Mouse (Mus musculus) forebrain, embryonic 12.5 days (tissue): ENCODE data around the gene Ifrd2. TPM values are rescaled to one million over a fixed set of nuclear protein-coding genes. Genes with fewer than 3 reads are reported as not detected.
A peak's percentile ranks its signal among the peaks of the same experiment; 100 is the strongest.

Experiments used
- ATAC-seq: fragments of 200-750 bp; cut with Nextera tagmentation; 2 replicates; pipeline ENCODE4 v1.8.0; 2017; ENCODE audit warnings: moderate TSS enrichment; ENCODE audit not compliant: low FRiP score
- H3K27ac ChIP-seq: fragments of 300-500 bp; sonication (generic); 2 replicates; pipeline ENCODE4 v1.5.1; 2016; ENCODE audit warnings: mild to moderate bottlenecking
- H3K27me3 ChIP-seq: fragments of 300-500 bp; sonication (generic); 2 replicates; pipeline ENCODE4 v1.6.1; 2016; ENCODE audit warnings: mild to moderate bottlenecking
- H3K36me3 ChIP-seq: fragments of 300-500 bp; sonication (generic); replicated peaks from 2 replicates; pipeline ENCODE4 v1.6.1; 2016; ENCODE audit warnings: mild to moderate bottlenecking
- H3K4me1 ChIP-seq: fragments of 300-500 bp; sonication (generic); 2 replicates; pipeline ENCODE4 v1.6.1; 2016
- H3K4me2 ChIP-seq: fragments of 300-500 bp; sonication (generic); 2 replicates; pipeline ENCODE4 v1.6.1; 2016; ENCODE audit warnings: mild to moderate bottlenecking, moderate library complexity
- H3K4me3 ChIP-seq: fragments of 300-500 bp; sonication (generic); replicated peaks from 2 replicates; pipeline ENCODE4 v1.5.1; 2016; ENCODE audit warnings: mild to moderate bottlenecking
- H3K9ac ChIP-seq: fragments of 300-500 bp; sonication (generic); 2 replicates; pipeline ENCODE4 v1.6.1; 2016; ENCODE audit warnings: mild to moderate bottlenecking
- H3K9me3 ChIP-seq: fragments of 300-500 bp; sonication (generic); 2 replicates; pipeline ENCODE4 v1.6.1; 2016
- WGBS: fragments of 180-500 bp; shearing (Covaris S2); methylation state at CpG from one replicate; pipeline ENCODE4 v1.1.7; 2016; 5-methylcytosine and 5-hydroxymethylcytosine counted together
- polyA plus RNA-seq: library from polyadenylated mRNA; unstranded; fragments of >200 nt; fragmentation: Nextera tagmentation; extraction: Ambion mirVana; gene quantifications from 2 replicates; pipeline ENCODE4 v1.2.1, GENCODE M21; 2016

The Ifrd2 gene
- polyA plus RNA-seq, 1 experiment from 2014 or later: 22.1 TPM

DNA sequence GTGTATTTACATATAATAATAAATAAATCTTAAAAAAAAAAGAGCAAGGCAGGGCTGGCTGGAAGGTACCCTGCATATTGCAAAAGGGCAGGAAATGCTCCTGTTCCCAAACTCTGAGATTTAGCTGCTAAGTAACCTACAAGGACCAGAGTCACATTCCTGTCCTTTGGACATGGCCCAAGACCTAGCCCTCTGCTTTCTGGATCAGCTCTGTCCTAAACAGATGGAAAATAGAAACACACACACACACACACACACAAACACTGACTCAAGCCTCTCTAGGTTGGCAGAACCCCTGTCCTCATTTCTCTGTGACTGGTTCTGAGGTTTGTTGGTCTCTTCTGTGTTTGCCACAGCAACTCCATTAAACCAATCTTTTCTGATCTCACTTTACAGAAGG is 33.5 kb downstream of the Ifrd2 start:
- 0 out of 2 replicates have a peak overlapping the region, but pooled peaks have one; percentile 25 for H3K27ac ChIP-seq
- no peak for ATAC-seq
- H3K4me3 ChIP-seq: no peak overlapping the region
- no peak overlapping the region for H3K4me2 ChIP-seq
- H3K4me1 ChIP-seq: peaks cover 30% of the 10 kb centered on the region
- peaks cover 80% of the 10 kb centered on the region for H3K36me3 ChIP-seq
- H3K9ac ChIP-seq: no peak overlapping the region
- H3K27me3 ChIP-seq: no peaks in the 10 kb centered on the region
- H3K9me3 ChIP-seq: no peaks in the 10 kb centered on the region

DNA sequence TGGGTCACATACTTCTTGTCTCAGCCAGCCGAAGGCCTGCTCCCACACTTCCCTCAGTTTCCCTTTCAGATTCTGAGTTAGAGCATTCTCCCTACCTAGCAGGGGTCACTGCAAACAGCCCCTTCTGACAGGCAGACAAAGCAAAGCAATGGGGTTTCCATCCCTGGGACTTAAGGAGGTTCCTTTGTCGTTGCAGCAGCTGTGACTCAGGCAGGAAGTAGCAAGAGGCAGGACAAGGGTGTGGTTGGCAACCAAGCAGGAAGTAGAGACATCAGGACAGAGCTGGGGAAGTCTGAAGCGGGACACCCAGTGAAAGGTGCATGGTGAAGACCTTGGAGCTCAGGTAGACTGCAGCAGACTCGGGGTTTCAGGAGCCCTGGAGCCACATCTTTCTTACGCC is 37.1 kb downstream of the Ifrd2 start:
- H3K4me1 ChIP-seq: peaks cover 56% of the 10 kb centered on the region
- WGBS: 73% methylated on average over 5 of the region's 5 CpGs
- H3K27me3 ChIP-seq: no peaks in the 10 kb centered on the region
- no peak for ATAC-seq
- no peaks in the 10 kb centered on the region for H3K9me3 ChIP-seq
- no peak overlapping the region for H3K4me2 ChIP-seq
- no peak overlapping the region for H3K9ac ChIP-seq
- peak overlapping the region; percentile 68 for H3K27ac ChIP-seq
- peaks cover 59% of the 10 kb centered on the region for H3K36me3 ChIP-seq
- no peak overlapping the region for H3K4me3 ChIP-seq

DNA sequence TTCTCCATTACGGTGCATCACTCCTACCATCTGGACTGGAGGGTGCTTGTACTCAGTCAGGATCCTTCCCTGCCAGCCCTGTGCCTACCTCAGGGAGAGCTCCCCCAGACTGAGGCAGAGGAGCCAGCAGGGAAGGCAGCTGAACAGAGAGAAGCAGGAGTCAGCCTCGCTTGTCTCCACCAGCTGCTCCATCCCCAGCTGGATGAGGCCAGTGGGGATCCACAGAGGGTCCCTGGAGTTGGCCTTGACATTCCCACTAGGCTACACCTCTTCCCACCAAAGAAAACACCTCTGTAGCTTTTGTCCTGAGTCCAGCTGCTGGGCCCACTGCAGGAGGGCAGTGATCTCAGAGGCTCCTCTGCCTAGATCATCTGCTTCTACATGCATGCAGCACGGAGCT is 37.5 kb downstream of the Ifrd2 start:
- no peak overlapping the region for H3K4me2 ChIP-seq
- peaks cover 55% of the 10 kb centered on the region for H3K36me3 ChIP-seq
- H3K9ac ChIP-seq: peak overlapping the region; percentile 43; the same call in 1 of the 2 replicates
- H3K4me3 ChIP-seq: no peak overlapping the region
- H3K9me3 ChIP-seq: no peaks in the 10 kb centered on the region
- H3K27me3 ChIP-seq: no peaks in the 10 kb centered on the region
- no peak for ATAC-seq
- peaks cover 57% of the 10 kb centered on the region for H3K4me1 ChIP-seq
- peak overlapping the region; percentile 68 for H3K27ac ChIP-seq
- 72% methylated on average over 3 of the region's 3 CpGs for WGBS

DNA sequence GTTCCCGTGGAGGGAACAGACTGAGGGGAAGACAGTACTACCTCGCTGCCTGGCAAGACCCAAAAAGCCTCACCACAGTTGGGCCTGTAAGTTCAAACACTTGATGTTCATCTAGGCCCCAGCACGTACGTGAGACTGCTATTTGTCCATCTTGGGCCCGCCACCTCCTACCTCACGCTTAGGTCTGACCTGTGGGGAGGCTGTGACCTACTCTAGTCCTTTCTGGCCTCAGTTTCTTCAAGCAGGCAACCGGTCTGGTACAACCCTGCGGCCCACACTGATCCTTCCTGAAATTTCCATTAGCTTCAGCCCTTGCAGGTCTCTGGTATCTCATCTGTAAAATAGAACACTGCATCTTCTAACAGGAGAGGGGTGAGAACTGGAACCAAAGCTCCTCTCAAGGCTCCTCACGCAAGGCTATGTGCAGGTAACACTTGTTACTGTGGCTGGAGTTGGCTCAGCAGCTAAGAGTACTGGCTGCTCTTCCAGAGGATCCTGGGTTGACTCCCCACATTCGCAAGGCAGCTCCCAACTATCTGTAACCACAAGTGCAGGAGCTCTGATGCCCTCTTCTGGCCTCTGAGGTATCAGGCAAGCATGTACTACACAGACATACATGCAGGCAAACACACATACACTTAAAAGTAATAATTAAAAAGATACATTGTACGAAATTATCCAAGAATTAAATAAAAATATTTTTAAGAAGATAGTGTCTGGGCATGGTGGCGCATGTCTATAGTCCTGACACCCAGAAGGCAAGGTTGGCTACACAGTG is 38.1 kb downstream of the Ifrd2 start:
- Histone ChIP-seq H3K27ac (peak overlapping the region; percentile 100), H3K36me3 (peaks cover 49% of the 10 kb centered on the region), H3K9ac (peak overlapping the region; percentile 43; the same call in 1 of the 2 replicates), H3K4me2 (0 out of 2 replicates have a peak overlapping the region, but pooled peaks have one; percentile 99), H3K9me3 (no peaks in the 10 kb centered on the region), H3K27me3 (no peaks in the 10 kb centered on the region), H3K4me3 (no peak overlapping the region), H3K4me1 (peaks cover 63% of the 10 kb centered on the region)
- 87% methylated on average over 12 of the region's 12 CpGs for WGBS
- ATAC-seq: no peak

DNA sequence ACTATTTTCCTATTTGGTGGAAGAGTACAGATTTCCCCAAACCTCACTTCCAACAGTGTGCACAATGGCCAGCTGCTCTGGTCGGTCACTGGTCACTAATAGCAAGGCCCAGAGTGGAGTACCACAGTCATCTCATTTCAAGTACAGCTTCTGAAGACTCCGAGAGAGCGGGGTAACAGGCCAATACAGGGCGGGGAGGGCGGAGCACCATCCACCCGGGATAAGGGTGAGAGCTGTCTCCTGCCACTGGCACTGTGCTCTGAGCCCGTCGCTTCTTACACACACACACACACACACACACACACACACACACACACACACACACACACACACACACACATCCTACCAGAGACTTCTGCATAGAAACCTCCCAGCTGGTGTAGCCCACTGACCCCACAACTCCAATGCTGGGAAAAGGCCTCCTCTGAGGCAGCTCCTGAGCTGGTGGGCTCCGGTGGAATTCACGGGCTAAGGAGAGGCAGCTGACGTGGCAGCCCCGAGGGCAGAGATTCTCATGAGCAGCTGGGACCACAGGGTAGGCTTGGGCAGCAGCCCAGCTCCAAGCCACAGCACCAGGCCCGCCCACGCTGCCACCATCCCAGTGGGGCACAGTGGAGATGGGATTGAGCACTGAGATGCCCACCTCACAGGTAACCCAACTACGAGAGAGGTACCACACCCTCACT is 38.9 kb downstream of the Ifrd2 start:
- Histone ChIP-seq H3K27ac (peak overlapping the region; percentile 100), H3K4me2 (peak overlapping the region; percentile 99), H3K4me3 (peak overlapping the region; percentile 16), H3K9me3 (no peaks in the 10 kb centered on the region), H3K27me3 (no peaks in the 10 kb centered on the region), H3K4me1 (peaks cover 70% of the 10 kb centered on the region), H3K36me3 (peaks cover 48% of the 10 kb centered on the region), H3K9ac (peak overlapping the region; percentile 68)
- 27% methylated on average over 12 of the region's 15 CpGs for WGBS
- peak; percentile 48; the same call in 1 of the 2 replicates for ATAC-seq

DNA sequence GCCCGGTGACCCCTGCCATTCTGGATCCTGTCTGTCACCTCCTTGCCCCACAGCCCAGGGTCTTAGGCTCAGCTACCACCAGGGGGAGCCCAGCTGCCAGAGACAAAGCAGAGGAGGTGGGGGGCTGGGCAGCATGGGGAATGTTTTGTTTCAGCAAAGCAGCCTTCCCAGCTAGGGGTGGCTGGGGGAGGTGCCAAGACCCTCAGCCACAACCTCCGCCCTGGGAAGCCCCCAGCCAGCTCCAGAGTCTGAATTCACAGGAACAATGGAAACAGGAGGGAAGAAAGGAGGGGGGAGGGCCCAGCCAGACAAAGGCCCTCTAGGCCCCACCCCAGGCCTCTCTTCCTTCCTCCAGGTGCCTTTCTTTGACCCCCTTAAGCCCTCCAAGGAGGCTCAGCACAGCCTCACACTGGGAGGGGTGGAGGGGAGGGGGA is 39.4 kb downstream of the Ifrd2 start:
- Histone ChIP-seq H3K27ac (peak overlapping the region; percentile 100), H3K27me3 (no peaks in the 10 kb centered on the region), H3K4me2 (peak overlapping the region; percentile 99), H3K9me3 (no peaks in the 10 kb centered on the region), H3K36me3 (peaks cover 48% of the 10 kb centered on the region), H3K4me3 (peak overlapping the region; percentile 16), H3K9ac (peak overlapping the region; percentile 68), H3K4me1 (peaks cover 76% of the 10 kb centered on the region)
- 0% methylated on average over 2 of the region's 2 CpGs for WGBS
- ATAC-seq: peak; percentile 79

DNA sequence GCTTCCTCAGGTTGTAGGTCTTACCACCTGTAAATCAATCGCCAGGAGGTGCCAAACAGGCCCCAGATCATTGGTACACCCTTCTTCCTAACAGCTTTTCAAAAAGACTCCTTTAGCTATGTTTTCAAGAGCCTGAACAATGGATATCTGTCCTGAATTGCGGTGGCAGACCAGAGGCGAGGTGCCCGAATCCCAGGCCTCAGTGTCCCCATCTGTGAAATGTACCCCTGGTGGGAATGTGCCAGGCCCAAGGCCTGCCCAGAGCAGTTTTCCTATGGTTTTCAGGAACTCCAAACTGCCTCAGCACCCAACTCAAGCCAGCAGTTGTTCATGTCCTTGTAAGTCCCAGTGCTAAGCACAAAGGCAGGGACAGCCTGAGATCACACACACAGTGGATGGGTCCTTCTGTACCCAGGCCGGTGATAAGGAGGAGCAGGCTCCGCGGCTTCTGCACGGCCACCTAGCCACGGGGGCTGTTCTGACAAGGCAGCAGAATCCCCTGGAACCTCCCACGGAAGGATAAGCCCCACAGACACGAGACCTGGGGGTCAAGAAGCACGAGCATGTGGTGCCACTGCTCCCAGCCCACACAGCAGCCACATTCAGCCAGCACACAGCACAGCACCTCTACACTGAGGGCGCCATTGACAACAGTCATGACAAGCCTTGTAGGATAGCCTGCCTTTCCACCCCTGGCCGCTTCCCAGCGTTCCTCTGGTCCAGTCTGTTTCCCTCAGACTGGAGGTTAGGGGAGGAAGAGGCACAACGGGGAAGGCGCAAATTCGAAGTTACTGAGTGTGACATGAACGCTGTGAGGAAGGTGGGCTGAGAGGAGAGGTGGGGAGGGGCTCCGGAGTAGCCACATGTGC is 40.2 kb downstream of the Ifrd2 start:
- peak overlapping the region; percentile 16; the same call in 1 of the 2 replicates for H3K4me3 ChIP-seq
- peak overlapping the region; percentile 68 for H3K9ac ChIP-seq
- peaks cover 41% of the 10 kb centered on the region for H3K36me3 ChIP-seq
- peak overlapping the region; percentile 99 for H3K4me2 ChIP-seq
- H3K9me3 ChIP-seq: no peaks in the 10 kb centered on the region
- peak overlapping the region; percentile 100 for H3K27ac ChIP-seq
- no peaks in the 10 kb centered on the region for H3K27me3 ChIP-seq
- ATAC-seq: no peak
- H3K4me1 ChIP-seq: peaks cover 83% of the 10 kb centered on the region
- 13% methylated on average over 20 of the region's 20 CpGs for WGBS

DNA sequence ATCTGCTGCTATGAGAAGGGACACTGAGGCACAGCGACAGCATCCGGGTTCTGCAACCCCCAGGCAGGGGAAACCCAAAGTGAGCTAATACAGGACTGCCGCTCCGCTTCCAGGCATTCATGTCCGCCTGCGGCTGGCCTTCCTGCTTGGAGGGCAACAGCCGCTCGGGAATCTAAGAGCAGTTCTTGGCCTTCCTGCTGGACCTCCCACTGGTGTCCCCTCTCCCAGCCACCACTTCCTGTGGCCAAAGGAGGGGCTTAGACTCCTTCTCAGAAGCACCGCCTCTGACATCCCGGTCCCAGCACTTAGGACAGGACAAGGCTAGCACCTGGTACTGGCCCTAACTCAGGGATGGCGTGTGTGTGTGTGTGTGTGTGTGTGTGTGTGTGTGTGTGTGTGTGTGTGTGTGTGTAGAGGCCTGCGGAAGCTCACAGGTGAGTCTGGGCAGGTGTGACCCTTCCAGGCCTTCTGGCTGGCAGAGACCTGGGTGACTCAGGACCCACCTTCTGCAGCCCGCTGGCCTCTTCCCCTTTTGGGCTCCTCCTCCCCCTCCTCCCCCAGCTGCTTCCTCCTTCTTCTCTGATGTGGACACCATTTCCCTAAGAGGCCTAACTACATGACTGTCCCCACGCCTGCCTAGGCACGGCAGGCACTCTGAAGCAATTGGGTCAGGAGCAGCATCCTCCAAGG is 41.4 kb downstream of the Ifrd2 start:
- Histone ChIP-seq H3K4me2 (peak overlapping the region; percentile 99), H3K9me3 (no peaks in the 10 kb centered on the region), H3K9ac (peak overlapping the region; percentile 68), H3K4me3 (no peak overlapping the region), H3K36me3 (peaks cover 30% of the 10 kb centered on the region), H3K27ac (peak overlapping the region; percentile 100), H3K27me3 (no peaks in the 10 kb centered on the region), H3K4me1 (peaks cover 95% of the 10 kb centered on the region)
- WGBS: 32% methylated on average over 14 of the region's 15 CpGs
- ATAC-seq: no peak

DNA sequence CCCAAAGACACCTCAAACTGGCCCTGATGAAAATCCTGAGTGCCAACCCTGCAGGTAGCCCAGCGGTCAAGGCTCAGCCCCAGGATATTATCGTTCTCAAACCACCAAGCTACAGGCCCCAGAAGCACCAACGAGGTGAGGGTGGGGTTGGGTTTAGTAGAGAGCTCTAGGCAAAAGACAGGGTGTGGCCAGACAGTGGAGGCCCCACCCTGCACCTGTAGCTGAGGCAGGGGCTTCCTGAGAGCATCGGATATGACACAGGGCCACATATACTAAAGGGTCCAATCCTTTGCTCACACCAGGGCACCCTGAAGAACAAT is 41.9 kb downstream of the Ifrd2 start:
- H3K9me3 ChIP-seq: no peaks in the 10 kb centered on the region
- H3K4me1 ChIP-seq: peaks cover 97% of the 10 kb centered on the region
- H3K9ac ChIP-seq: peak overlapping the region; percentile 68
- WGBS: 20% methylated on average over 4 of the region's 4 CpGs
- H3K27ac ChIP-seq: peak overlapping the region; percentile 100
- peak overlapping the region; percentile 99 for H3K4me2 ChIP-seq
- ATAC-seq: no peak
- H3K36me3 ChIP-seq: peaks cover 27% of the 10 kb centered on the region
- no peaks in the 10 kb centered on the region for H3K27me3 ChIP-seq
- no peak overlapping the region; the same call in 1 of the 2 replicates for H3K4me3 ChIP-seq

DNA sequence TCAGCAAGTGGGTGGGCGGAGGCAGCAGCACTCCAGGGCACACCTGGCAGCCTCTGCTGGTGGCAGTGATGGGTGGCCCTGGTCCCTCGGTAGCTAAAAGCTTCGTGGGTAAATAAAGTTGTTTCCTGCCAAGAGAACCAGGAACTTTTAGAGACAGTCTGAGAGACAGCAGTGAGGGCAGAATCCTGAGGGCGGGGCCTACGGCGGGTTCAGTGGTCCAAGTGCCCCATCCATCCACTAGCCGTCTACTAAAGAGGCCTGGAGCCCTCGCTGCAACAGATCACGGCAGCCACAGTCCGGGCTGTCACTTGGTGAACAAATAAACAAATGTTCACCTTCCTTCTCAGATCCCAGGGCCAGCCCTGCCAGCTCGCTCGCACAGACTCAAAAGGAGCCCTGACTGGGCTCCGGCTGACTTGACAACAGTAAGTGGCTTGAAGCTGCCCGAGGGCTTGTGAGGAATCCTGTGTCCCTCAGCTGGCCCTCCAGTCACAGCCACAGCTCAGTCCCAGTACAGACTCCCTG is 42.5 kb downstream of the Ifrd2 start:
- H3K4me1 ChIP-seq: peaks cover 94% of the 10 kb centered on the region
- H3K4me2 ChIP-seq: peak overlapping the region; percentile 99
- H3K9me3 ChIP-seq: no peaks in the 10 kb centered on the region
- ATAC-seq: peak; percentile 7; the same call in 1 of the 2 replicates
- no peaks in the 10 kb centered on the region for H3K27me3 ChIP-seq
- peaks cover 21% of the 10 kb centered on the region for H3K36me3 ChIP-seq
- WGBS: 4% methylated on average over 14 of the region's 14 CpGs
- peak overlapping the region; percentile 100 for H3K27ac ChIP-seq
- H3K4me3 ChIP-seq: peak overlapping the region; percentile 94
- peak overlapping the region; percentile 68 for H3K9ac ChIP-seq

DNA sequence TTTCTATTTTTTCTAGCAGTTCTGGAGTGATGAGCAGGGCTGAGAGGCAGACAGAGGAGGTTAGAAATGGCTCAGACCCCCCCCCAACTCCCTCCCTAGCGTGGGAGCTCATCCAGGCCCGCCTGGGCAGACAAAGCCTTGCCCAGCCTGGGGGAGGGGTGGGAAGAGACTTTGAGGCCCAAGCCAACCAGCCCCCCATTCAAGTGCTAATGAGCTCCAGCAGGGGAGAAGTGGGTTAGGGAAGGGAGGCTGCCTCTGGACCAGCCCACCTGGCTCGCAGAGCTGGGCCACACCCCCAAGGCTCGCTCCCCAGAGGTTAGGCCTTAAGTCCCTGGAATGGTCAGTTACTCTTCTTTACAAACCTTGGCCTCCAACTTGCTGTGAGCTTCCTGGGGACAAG is 43.1 kb downstream of the Ifrd2 start:
- Histone ChIP-seq H3K27me3 (no peaks in the 10 kb centered on the region), H3K4me3 (peak overlapping the region; percentile 94), H3K36me3 (peaks cover 15% of the 10 kb centered on the region; the same call in 1 of the 2 replicates), H3K27ac (peak overlapping the region; percentile 100), H3K9ac (peak overlapping the region; percentile 68), H3K4me2 (peak overlapping the region; percentile 99), H3K4me1 (peaks cover 90% of the 10 kb centered on the region), H3K9me3 (no peaks in the 10 kb centered on the region)
- ATAC-seq: peak; percentile 48
- 0% methylated on average over 4 of the region's 4 CpGs for WGBS
